ENCODE assay signal across 21 mouse cellular contexts in genomic region chr2:28409144-28409543, GRCm38 (mm10). TPM values are rescaled to one million over a fixed set of nuclear protein-coding genes. Genes with fewer than 3 reads are reported as not detected.
DNase-seq lines count a peak whose midpoint lies in the region; ATAC-seq and TF ChIP-seq lines count a peak whose summit lies in the region.
"Had no signal": no experiment of that assay in that cellular context is flagged by ENCODE, and none has a peak within 500 bp of the region (broad histone marks: within the 10 kb centered on the region; RNA-seq: fewer than 3 reads in every experiment).

No protein-coding gene starts in this region.

- H3K9me3 ChIP-seq in forebrain, postnatal 0 days (ENCODE audit: low read length): no peaks in the 10 kb centered on the region
- no peaks in the 10 kb centered on the region for H3K9me3 ChIP-seq in forebrain, embryonic 16.5 days (ENCODE audit: control insufficient read depth, low read length)
- no peaks in the 10 kb centered on the region for H3K9me3 ChIP-seq in midbrain, embryonic 16.5 days (replicated peaks; ENCODE audit: control insufficient read depth, low read length, poor library complexity, severe bottlenecking)
- no peaks in the 10 kb centered on the region for H3K9me3 ChIP-seq in midbrain, embryonic 14.5 days (ENCODE audit: control insufficient read depth, low read length)
- H3K9me3 ChIP-seq: embryonic facial prominence, embryonic 12.5 days; heart, embryonic 15.5 days; hindbrain, embryonic 10.5 days; intestine, embryonic 15.5 days had no signal

- TF ChIP-seq POLR2A in brain, embryonic 14.5 days (IDR thresholded peaks at IDR 0.05; ENCODE audit: borderline replicate concordance, extremely low read depth, insufficient read depth, insufficient read length, poor library complexity, severe bottlenecking): no peak

- H3K36me3 ChIP-seq in forebrain, postnatal 0 days (ENCODE audit: insufficient read depth): no peaks in the 10 kb centered on the region
- no peaks in the 10 kb centered on the region for H3K36me3 ChIP-seq in forebrain, embryonic 16.5 days (ENCODE audit: control insufficient read depth, insufficient read depth)
- H3K36me3 ChIP-seq in midbrain, embryonic 16.5 days (ENCODE audit: control insufficient read depth, insufficient read depth, low read length): no peaks in the 10 kb centered on the region
- H3K36me3 ChIP-seq in midbrain, embryonic 14.5 days (ENCODE audit: control insufficient read depth, insufficient read depth, low read length): no peaks in the 10 kb centered on the region
- H3K36me3 ChIP-seq: embryonic facial prominence, embryonic 12.5 days; heart, embryonic 15.5 days; hindbrain, embryonic 10.5 days; intestine, embryonic 15.5 days had no signal

- no peak overlapping the region for H3K4me2 ChIP-seq in forebrain, postnatal 0 days (ENCODE audit: low read depth)
- no peak overlapping the region for H3K4me2 ChIP-seq in forebrain, embryonic 16.5 days (ENCODE audit: low read length)
- no peak overlapping the region for H3K4me2 ChIP-seq in midbrain, embryonic 16.5 days (ENCODE audit: low read length)
- H3K4me2 ChIP-seq in midbrain, embryonic 14.5 days (ENCODE audit: low read length): no peak overlapping the region
- H3K4me2 ChIP-seq: embryonic facial prominence, embryonic 12.5 days; heart, embryonic 11.5 days; heart, embryonic 15.5 days; intestine, embryonic 15.5 days had no signal

- H3K27me3 ChIP-seq in forebrain, postnatal 0 days (ENCODE audit: insufficient read depth, low read length): no peaks in the 10 kb centered on the region
- no peaks in the 10 kb centered on the region for H3K27me3 ChIP-seq in forebrain, embryonic 16.5 days (replicated peaks; ENCODE audit: control insufficient read depth, insufficient read depth, low read length)
- no peaks in the 10 kb centered on the region for H3K27me3 ChIP-seq in midbrain, embryonic 16.5 days (ENCODE audit: control insufficient read depth, insufficient read depth, low read depth, low read length)
- no peaks in the 10 kb centered on the region for H3K27me3 ChIP-seq in midbrain, embryonic 14.5 days (ENCODE audit: control insufficient read depth, insufficient read depth, low read length)
- H3K27me3 ChIP-seq: embryonic facial prominence, embryonic 12.5 days; intestine, embryonic 15.5 days had no signal

- H3K4me3 ChIP-seq in forebrain, postnatal 0 days (ENCODE audit: low read depth, low read length): no peak overlapping the region
- H3K4me3 ChIP-seq in forebrain, embryonic 16.5 days (replicated peaks; ENCODE audit: low read length): no peak overlapping the region
- no peak overlapping the region for H3K4me3 ChIP-seq in layer of hippocampus, adult 2 months
- H3K4me3 ChIP-seq in midbrain, embryonic 16.5 days (ENCODE audit: low read depth, low read length): no peak overlapping the region
- H3K4me3 ChIP-seq in midbrain, embryonic 14.5 days (replicated peaks; ENCODE audit: low read depth, low read length): no peak overlapping the region
- H3K4me3 ChIP-seq: embryonic facial prominence, embryonic 12.5 days; heart, adult 2 months; heart, embryonic 15.5 days; hindbrain, embryonic 10.5 days; intestine, embryonic 15.5 days had no signal

- no peak for TF ChIP-seq CTCF in forebrain, postnatal 0 days (IDR thresholded peaks at IDR 0.05; ENCODE audit: low read depth)
- no peak for TF ChIP-seq CTCF in layer of hippocampus, adult 2 months (conservative IDR thresholded peaks at IDR 0.05)
- TF ChIP-seq CTCF in brain, embryonic 14.5 days (IDR thresholded peaks at IDR 0.05; ENCODE audit: borderline replicate concordance, extremely low read depth, insufficient read depth, insufficient read length): no peak

- H3K4me1 ChIP-seq in forebrain, postnatal 0 days (ENCODE audit: insufficient read depth): peaks cover 9% of the 10 kb centered on the region
- peaks cover 8% of the 10 kb centered on the region; the same call in 1 of the 2 replicates for H3K4me1 ChIP-seq in forebrain, embryonic 16.5 days (replicated peaks; ENCODE audit: control insufficient read depth, insufficient read depth, low read length)
- H3K4me1 ChIP-seq in midbrain, embryonic 16.5 days (ENCODE audit: control insufficient read depth, insufficient read depth, low read length): peaks cover 10% of the 10 kb centered on the region
- H3K4me1 ChIP-seq in midbrain, embryonic 14.5 days (ENCODE audit: control insufficient read depth, insufficient read depth, low read length): peaks cover 7% of the 10 kb centered on the region
- H3K4me1 ChIP-seq: embryonic facial prominence, embryonic 12.5 days had no signal

- 71% methylated on average over 4 of the region's 4 CpGs for WGBS in forebrain, postnatal 0 days
- 79% methylated on average over 4 of the region's 4 CpGs for whole genome bisulfite sequencing in forebrain, embryonic 16.5 days
- WGBS in midbrain, embryonic 16.5 days: 84% methylated on average over 4 of the region's 4 CpGs
- 86% methylated on average over 4 of the region's 4 CpGs for WGBS in midbrain, embryonic 14.5 days

- peak overlapping the region; percentile 40; the same call in 1 of the 2 replicates for H3K27ac ChIP-seq in forebrain, postnatal 0 days (ENCODE audit: low read depth, low read length)
- H3K27ac ChIP-seq in forebrain, embryonic 16.5 days (ENCODE audit: low read length): no peak overlapping the region
- H3K27ac ChIP-seq in layer of hippocampus, adult 2 months: peak overlapping the region; percentile 56
- H3K27ac ChIP-seq in midbrain, embryonic 16.5 days (ENCODE audit: low read length): peak overlapping the region; percentile 50
- no peak overlapping the region for H3K27ac ChIP-seq in midbrain, embryonic 14.5 days (replicated peaks; ENCODE audit: low read depth, low read length)
- H3K27ac ChIP-seq: embryonic facial prominence, embryonic 12.5 days; heart, adult 2 months; heart, embryonic 15.5 days; hindbrain, embryonic 10.5 days; intestine, embryonic 15.5 days had no signal

- H3K9ac ChIP-seq in forebrain, postnatal 0 days: no peak overlapping the region
- H3K9ac ChIP-seq in forebrain, embryonic 16.5 days (replicated peaks; ENCODE audit: low read depth, low read length): no peak overlapping the region
- no peak overlapping the region for H3K9ac ChIP-seq in midbrain, embryonic 16.5 days (ENCODE audit: low read depth, low read length)
- no peak overlapping the region for H3K9ac ChIP-seq in midbrain, embryonic 14.5 days (replicated peaks; ENCODE audit: low read length)
- H3K9ac ChIP-seq: embryonic facial prominence, embryonic 12.5 days; heart, embryonic 15.5 days; intestine, embryonic 15.5 days had no signal

- ATAC-seq in forebrain, postnatal 0 days: no peak
- no peak for ATAC-seq in forebrain, embryonic 16.5 days
- ATAC-seq in midbrain, embryonic 16.5 days: no peak
- ATAC-seq in midbrain, embryonic 14.5 days (ENCODE audit: low FRiP score, low TSS enrichment): no peak
- ATAC-seq: activated CD4-positive, CD25-positive, alpha-beta regulatory T cell, adult 4 months; intestine, embryonic 15.5 days; Patski had no signal

- DNase-seq in forebrain, postnatal 0 days: peak; percentile 30
- DNase-seq in layer of hippocampus, adult 2 months (ENCODE audit: low spot score in 2 of 2): no peak
- DNase-seq in layer of hippocampus, postnatal 10 days (ENCODE audit: low spot score in 2 of 2): no peak
- no peak for DNase-seq in midbrain, embryonic 14.5 days
- peak; percentile 45 for DNase-seq in brain, embryonic 14.5 days (ENCODE audit: low read depth)
- DNase-seq: adrenal gland, postnatal 14 days; cerebellum, adult 8-10 months; gastrocnemius, postnatal 14 days; heart, adult 2 months; heart, postnatal 14 days had no signal

RNA-seq across cellular contexts. Expression of gene Ppp1r26, which starts 37.5 kb away (rescaled TPM):
- total RNA-seq in forebrain, postnatal 0 days (2014; rRNA removed): 35.6 and 60.8 TPM in 2 replicates
- polyA plus RNA-seq in forebrain, postnatal 0 days (2015; fragmentation: Nextera tagmentation; extraction: Ambion mirVana): 5.0 and 11.7 TPM in 2 replicates
- polyA plus RNA-seq in forebrain, embryonic 16.5 days (2015; fragmentation: Nextera tagmentation; extraction: Ambion mirVana): 8.9 and 11.5 TPM in 2 replicates
- 10 to 100 TPM; 14.5 to 17.3 TPM for total RNA-seq in layer of hippocampus, adult 2 months (2021)
- 10 to 100 TPM; 20.2 to 21.9 TPM for total RNA-seq in layer of hippocampus, postnatal 10 days (2021)
- 19.8 and 22.7 TPM in 2 replicates for polyA plus RNA-seq in midbrain, embryonic 16.5 days (2015; fragmentation: Nextera tagmentation; extraction: Ambion mirVana)
- 12.5 and 15.5 TPM in 2 replicates for polyA plus RNA-seq in midbrain, embryonic 14.5 days (2014; fragmentation: Nextera tagmentation; extraction: Ambion mirVana)
- 18.9 and 28.3 TPM in 2 replicates for polyA plus RNA-seq in brain, embryonic 14.5 days (2012; rRNA removed)
- total RNA-seq: CH12.LX had no signal

RNA-seq across cellular contexts. Expression of gene 1700007K13Rik, which starts 57.0 kb away (rescaled TPM):
- total RNA-seq in forebrain, postnatal 0 days (2014; rRNA removed): 5.2 and 5.4 TPM in 2 replicates
- polyA plus RNA-seq in forebrain, postnatal 0 days (2015; fragmentation: Nextera tagmentation; extraction: Ambion mirVana): 5.2 and 8.5 TPM in 2 replicates
- 1.0 and 1.2 TPM in 2 replicates for polyA plus RNA-seq in forebrain, embryonic 16.5 days (2015; fragmentation: Nextera tagmentation; extraction: Ambion mirVana)
- 1 to 10 TPM; 1.9 to 2.4 TPM for total RNA-seq in layer of hippocampus, adult 2 months (2021)
- 1 to 10 TPM; 5.1 to 6.8 TPM for total RNA-seq in layer of hippocampus, postnatal 10 days (2021)
- polyA plus RNA-seq in midbrain, embryonic 16.5 days (2015; fragmentation: Nextera tagmentation; extraction: Ambion mirVana): 3.5 and 4.1 TPM in 2 replicates
- 1.4 and 2.6 TPM in 2 replicates for polyA plus RNA-seq in midbrain, embryonic 14.5 days (2014; fragmentation: Nextera tagmentation; extraction: Ambion mirVana)
- polyA plus RNA-seq in brain, embryonic 14.5 days (2012; rRNA removed): 1.3 and 2.1 TPM in 2 replicates
- total RNA-seq: gastrocnemius, adult 18-20 months; heart, adult 2 months; heart, postnatal 14 days had no signal
- polyA plus RNA-seq: intestine, embryonic 15.5 days had no signal

RNA-seq across cellular contexts. Expression of gene Mrps2, which starts 58.7 kb away (rescaled TPM):
- total RNA-seq in forebrain, postnatal 0 days (2014; rRNA removed): 25.4 and 33.4 TPM in 2 replicates
- 39.8 and 42.6 TPM in 2 replicates for polyA plus RNA-seq in forebrain, postnatal 0 days (2015; fragmentation: Nextera tagmentation; extraction: Ambion mirVana)
- 50.9 and 60.0 TPM in 2 replicates for polyA plus RNA-seq in forebrain, embryonic 16.5 days (2015; fragmentation: Nextera tagmentation; extraction: Ambion mirVana)
- 10 to 100 TPM; 35.8 to 39.4 TPM for total RNA-seq in layer of hippocampus, adult 2 months (2021)
- 10 to 100 TPM; 37.2 to 37.4 TPM for total RNA-seq in layer of hippocampus, postnatal 10 days (2021)
- polyA plus RNA-seq in midbrain, embryonic 16.5 days (2015; fragmentation: Nextera tagmentation; extraction: Ambion mirVana): 45.7 and 47.8 TPM in 2 replicates
- 47.0 and 51.2 TPM in 2 replicates for polyA plus RNA-seq in midbrain, embryonic 14.5 days (2014; fragmentation: Nextera tagmentation; extraction: Ambion mirVana)
- 50.3 and 61.5 TPM in 2 replicates for polyA plus RNA-seq in brain, embryonic 14.5 days (2012; rRNA removed)

Comparison
In these comparisons a context has a peak if more than half of its experiments do, and no peak if none do; other contexts are left out.
1. H3K27ac ChIP-seq: peak in forebrain, postnatal 0 days (single experiment), layer of hippocampus, adult 2 months (single experiment) and midbrain, embryonic 16.5 days (single experiment); none in forebrain, embryonic 16.5 days (single experiment) and midbrain, embryonic 14.5 days (single experiment).
2. DNase-seq: peak in forebrain, postnatal 0 days (single experiment) and brain, embryonic 14.5 days (single experiment); none in layer of hippocampus, adult 2 months (0 of 2), layer of hippocampus, postnatal 10 days (0 of 2) and midbrain, embryonic 14.5 days (single experiment).